25 mouse cellular contexts compared by ENCODE assay signal in the genomic region with DNA sequence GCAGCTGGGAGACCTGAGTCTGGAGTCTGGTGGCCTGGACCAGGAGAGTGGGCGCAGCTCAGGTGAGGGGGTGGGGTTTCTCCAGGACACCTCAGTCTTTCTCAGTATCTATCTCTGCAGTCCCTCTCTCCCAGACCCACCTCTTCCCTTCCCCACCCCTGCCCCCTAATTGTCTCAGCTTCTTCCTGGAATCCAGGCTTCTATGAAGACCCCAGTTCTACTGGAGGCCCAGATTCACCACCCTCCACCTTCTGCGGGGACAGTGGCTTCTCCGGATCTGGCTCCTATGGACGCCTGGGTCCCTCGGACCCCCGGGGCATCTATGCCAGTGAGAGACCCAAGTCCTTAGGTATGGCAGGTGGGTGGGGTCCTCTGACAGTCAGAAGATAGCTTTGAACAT. TPM values are rescaled to one million over a fixed set of nuclear protein-coding genes. Genes with fewer than 3 reads are reported as not detected.
"Had no signal": no experiment of that assay in that cellular context is flagged by ENCODE, and none has a peak within 500 bp of the region (broad histone marks: within the 10 kb centered on the region; RNA-seq: fewer than 3 reads in every experiment).

No protein-coding gene starts in this region.

- H3K9ac ChIP-seq: limb, embryonic 13.5 days; liver, embryonic 12.5 days; liver, embryonic 15.5 days; lung, embryonic 15.5 days; midbrain, embryonic 13.5 days; neural tube, embryonic 13.5 days; stomach, embryonic 15.5 days had no signal

- DNase-seq: kidney, postnatal 25 days; layer of hippocampus, adult 9-11 months; liver; lung, adult 18-20 months; lung, postnatal 10 days; lung, postnatal 36 days; retina, postnatal 1 day; right cerebral cortex, postnatal 25 days; spleen, adult 18-20 months; thymus, postnatal 25 days had no signal

- H3K27ac ChIP-seq: layer of hippocampus, adult 2 months; limb, embryonic 10.5 days; limb, embryonic 13.5 days; liver, embryonic 12.5 days; liver, embryonic 15.5 days; lung, embryonic 15.5 days; midbrain, embryonic 10.5 days; midbrain, embryonic 13.5 days; neural tube, embryonic 13.5 days; stomach, embryonic 15.5 days had no signal

- H3K27me3 ChIP-seq: limb, embryonic 13.5 days had no signal

- ATAC-seq: liver, embryonic 12.5 days; midbrain, embryonic 13.5 days; midbrain, embryonic 16.5 days had no signal

- H3K4me2 ChIP-seq: limb, embryonic 13.5 days; liver, embryonic 12.5 days; liver, embryonic 15.5 days; lung, embryonic 15.5 days; midbrain, embryonic 13.5 days; neural tube, embryonic 13.5 days; stomach, embryonic 15.5 days had no signal

- H3K4me3 ChIP-seq: layer of hippocampus, adult 2 months; limb, embryonic 10.5 days; limb, embryonic 13.5 days; liver, embryonic 12.5 days; liver, embryonic 15.5 days; lung, embryonic 15.5 days; megakaryocyte, embryonic 14.5 days; midbrain, embryonic 10.5 days; midbrain, embryonic 13.5 days; myocyte; neural tube, embryonic 13.5 days; stomach, embryonic 15.5 days had no signal

RNA-seq across cellular contexts. Expression of gene Dact3, which starts 8.0 kb away (rescaled TPM):
- total RNA-seq: monocyte, adult 5-6 weeks had no signal

RNA-seq across cellular contexts. Expression of gene Gng8, which starts 8.4 kb away (rescaled TPM):
- total RNA-seq: monocyte, adult 5-6 weeks; neutrophil, adult 5-6 weeks had no signal
